Mouse (Mus musculus) neural tube, postnatal 0 days (tissue): Measurements from ENCODE around the gene Ptpn4. TPM values are rescaled to one million over a fixed set of nuclear protein-coding genes. Genes with fewer than 3 reads are reported as not detected.

Experiments used
- polyA plus RNA-seq: library from polyadenylated mRNA; unstranded; fragments of >200 nt; fragmentation: Nextera tagmentation; extraction: Ambion mirVana; gene quantifications from 2 replicates; pipeline ENCODE4 v1.2.1, GENCODE M21; 2015

The Ptpn4 gene
- polyA plus RNA-seq: 8.1 and 9.6 TPM in 2 replicates

GRCm38 (mm10) chr1:119837035-119837751 is at the start of gene Ptpn4:
TSS of gene Ptpn4 (minus strand) at chr1:119837613.

GRCm38 (mm10) chr1:119648205-119649111 is 189.0 kb downstream of the Ptpn4 start, which contains the start of gene Epb41l5:
TSS of gene Epb41l5 (minus strand) at chr1:119649000.

Other genes with a start within 250 kb of the Ptpn4 start
- 12.5 and 13.2 TPM in 2 replicates for gene Epb41l5, start 188.6 kb downstream of the Ptpn4 start, polyA plus RNA-seq
- gene Tmem177, start 75.6 kb upstream of the Ptpn4 start, polyA plus RNA-seq: 4.1 and 4.4 TPM in 2 replicates
- gene Cfap221, start 159.6 kb upstream of the Ptpn4 start, polyA plus RNA-seq: 0.19 and 0.25 TPM in 2 replicates
- 0.86 and 0.99 TPM in 2 replicates for gene Sctr, start 169.3 kb upstream of the Ptpn4 start, polyA plus RNA-seq
- gene Tmem37, start 236.5 kb upstream of the Ptpn4 start, polyA plus RNA-seq: 7.2 and 7.9 TPM in 2 replicates